Mouse (Mus musculus): ENCODE measurements at regions not wholly inside any gene's neighbourhood (a gene's known extent, or its start where the extent isn't known, plus 50 kb on each side); places are given as distances from the start of the nearest gene placed in this dataset.

DNA sequence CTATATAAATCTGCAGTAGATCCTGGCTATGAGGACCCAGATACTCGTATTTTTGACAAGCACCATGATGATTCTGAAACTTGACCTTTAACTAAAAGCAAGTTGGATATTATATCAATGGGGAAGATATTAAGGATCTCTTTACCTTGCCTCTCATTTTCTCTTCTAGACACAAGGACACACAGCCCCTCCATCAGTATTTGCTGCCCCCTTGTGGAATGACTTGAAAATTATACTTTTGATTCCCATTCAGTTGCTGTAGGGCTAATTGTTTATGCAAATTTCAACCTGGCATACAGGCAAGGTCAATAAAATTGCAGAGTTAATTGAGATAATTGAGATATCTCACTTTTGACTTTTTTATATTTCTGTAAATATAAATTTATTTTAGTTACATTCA, 375.5 kb downstream of the Nap1l3 start:
- Histone ChIP-seq H3K4me3 (ENCODE audit: insufficient read depth in 1 of 2, low read depth in 1 of 2, low read length in 2 of 2, poor library complexity in 1 of 2, severe bottlenecking in 1 of 2) (no peak overlapping the region), H3K27ac (ENCODE audit: insufficient read depth, low read depth, low read length, poor library complexity, severe bottlenecking) (no peak overlapping the region), H3K9me3 (ENCODE audit: control insufficient read depth, insufficient read depth, low read depth, low read length) (no peaks in the 10 kb centered on the region), H3K4me1 (ENCODE audit: control insufficient read depth in 2 of 2, insufficient read depth in 2 of 2, low read length in 2 of 2, poor library complexity in 1 of 2) (no peaks in the 10 kb centered on the region), H3K36me3 (ENCODE audit: control insufficient read depth, insufficient read depth, low read length, poor library complexity, severe bottlenecking) (no peaks in the 10 kb centered on the region), H3K9ac (ENCODE audit: insufficient read depth, low read depth, low read length, poor library complexity, severe bottlenecking) (no peak overlapping the region)
- no peak for TF ChIP-seq CHD2 (IDR thresholded peaks at IDR 0.05; ENCODE audit: low read depth, low read length)
- TF ChIP-seq MAFK (IDR thresholded peaks at IDR 0.05; ENCODE audit: insufficient read depth, low read depth, low read length) = no peak
- no peak for TF ChIP-seq ZC3H11A (IDR thresholded peaks at IDR 0.05; ENCODE audit: borderline replicate concordance, low read depth, low read length)
- TF ChIP-seq HCFC1 (IDR thresholded peaks at IDR 0.05; ENCODE audit: borderline replicate concordance, insufficient read depth, low read length) = no peak
- no peak for TF ChIP-seq ZNF384 (IDR thresholded peaks at IDR 0.05; ENCODE audit: low read depth, low read length)
- peak; percentile 7 for DNase-seq (ENCODE audit: low read depth, low spot score)
- in situ Hi-C loops (cut with MboI; ENCODE audit: low sequenced_read_pairs in 2 of 2, unreplicated experiment in 2 of 2) = no loop called here

Measured in ES-E14 (cell line).